Mouse (Mus musculus) olfactory bulb, adult 2 months (tissue): Measurements from ENCODE around the gene Sec14l1.

Source experiments
- CTCF ChIP-seq: fragments of 200-500 bp; IDR thresholded peaks from 2 replicates; pipeline ENCODE4 v1.5.1; 2012; ENCODE audit warnings: low read depth, mild to moderate bottlenecking, low read length, moderate library complexity; ENCODE audit not compliant: insufficient read depth
- POLR2A ChIP-seq: fragments of 200-500 bp; IDR thresholded peaks from 2 replicates; pipeline ENCODE4 v1.6.1; 2012; ENCODE audit warnings: mild to moderate bottlenecking, low read depth, low read length, moderate library complexity; ENCODE audit not compliant: insufficient read depth

- TF ChIP-seq CTCF (no peak), POLR2A (no peak)
Measured at GRCm38 (mm10) chr11:117099372-117099771, 15.6 kb upstream of the Sec14l1 start.
